Mouse (Mus musculus) midbrain, embryonic 14.5 days (tissue): ENCODE measurements at regions not wholly inside any gene's neighbourhood (a gene's known extent, or its start where the extent isn't known, plus 50 kb on each side); places are given as distances from the start of the nearest gene placed in this dataset.
A peak's percentile ranks its signal among the peaks of the same experiment; 100 is the strongest.

Experiments
- ATAC-seq: fragments of 200-750 bp; cut with Nextera tagmentation; 2 replicates; pipeline ENCODE4 v1.8.0; 2017; ENCODE audit warnings: moderate number of reproducible peaks, moderate library complexity; ENCODE audit not compliant: low FRiP score, low TSS enrichment
- DNase-seq: peaks from one replicate; pipeline ENCODE4 v3.0.0-alpha.2; 2015
- H3K27ac ChIP-seq: fragments of 300-500 bp; sonication (generic); replicated peaks from 2 replicates; pipeline ENCODE4 v1.5.1; 2014; ENCODE audit warnings: mild to moderate bottlenecking, low read depth, low read length, moderate library complexity
- H3K27me3 ChIP-seq: fragments of 300-500 bp; sonication (generic); 2 replicates; pipeline ENCODE4 v1.6.1; 2014; ENCODE audit warnings: low read length, control low read depth, mixed read lengths; ENCODE audit not compliant: control insufficient read depth, insufficient read depth
- H3K36me3 ChIP-seq: fragments of 300-500 bp; sonication (generic); 2 replicates; pipeline ENCODE4 v1.6.1; 2014; ENCODE audit warnings: low read length, control low read depth; ENCODE audit not compliant: control insufficient read depth, insufficient read depth
- H3K4me1 ChIP-seq: fragments of 300-500 bp; sonication (generic); 2 replicates; pipeline ENCODE4 v1.6.1; 2014; ENCODE audit warnings: mild to moderate bottlenecking, antibody characterized with exemption, low read length, control low read depth; ENCODE audit not compliant: control insufficient read depth, insufficient read depth
- H3K4me2 ChIP-seq: fragments of 300-500 bp; sonication (generic); 2 replicates; pipeline ENCODE4 v1.6.1; 2014; ENCODE audit warnings: mild to moderate bottlenecking, low read length, moderate library complexity
- H3K4me3 ChIP-seq: fragments of 300-500 bp; sonication (generic); replicated peaks from 2 replicates; pipeline ENCODE4 v1.5.1; 2014; ENCODE audit warnings: low read depth, low read length
- H3K9ac ChIP-seq: fragments of 300-500 bp; sonication (generic); replicated peaks from 2 replicates; pipeline ENCODE4 v1.6.1; 2014; ENCODE audit warnings: mild to moderate bottlenecking, low read length, moderate library complexity
- H3K9me3 ChIP-seq: fragments of 300-500 bp; sonication (generic); 2 replicates; pipeline ENCODE4 v1.6.1; 2016; ENCODE audit warnings: low read length, control low read depth, mixed read lengths; ENCODE audit not compliant: control insufficient read depth
- WGBS: fragments of 180-500 bp; shearing (Covaris S2); extraction: QIAGEN DNeasy Blood & Tissue Kit; methylation state at CpG from one replicate; pipeline ENCODE4 v1.1.7; 2014; 5-methylcytosine and 5-hydroxymethylcytosine counted together

GRCm38 (mm10) chr3:74945137-74945536 lies 219.7 kb downstream of the Zbbx start:
- H3K4me1 ChIP-seq, result no peaks in the 10 kb centered on the region
- no peak overlapping the region for H3K4me3 ChIP-seq
- no peak overlapping the region for H3K27ac ChIP-seq
- 89% methylated on average over 1 of the region's 1 CpGs for WGBS
- no peaks in the 10 kb centered on the region for H3K36me3 ChIP-seq
- no peak overlapping the region for H3K4me2 ChIP-seq
- H3K27me3 ChIP-seq, result no peaks in the 10 kb centered on the region
- no peaks in the 10 kb centered on the region for H3K9me3 ChIP-seq
- DNase-seq, result no peak
- no peak for ATAC-seq
- H3K9ac ChIP-seq, result no peak overlapping the region

- Histone ChIP-seq H3K4me3 (no peak overlapping the region), H3K27me3 (no peaks in the 10 kb centered on the region), H3K4me2 (no peak overlapping the region), H3K4me1 (no peaks in the 10 kb centered on the region), H3K36me3 (no peaks in the 10 kb centered on the region), H3K9me3 (no peaks in the 10 kb centered on the region), H3K27ac (no peak overlapping the region), H3K9ac (no peak overlapping the region)
- DNase-seq, result peak; percentile 66
- ATAC-seq, result peak; percentile 27; the same call in 1 of the 2 replicates
- WGBS, result 77% methylated on average over 2 of the region's 2 CpGs
Measured at GRCm38 (mm10) chr3:74921210-74921609, 243.6 kb downstream of the Zbbx start.

- H3K4me2 ChIP-seq, result no peak overlapping the region
- H3K27me3 ChIP-seq, result no peaks in the 10 kb centered on the region
- H3K27ac ChIP-seq, result no peak overlapping the region
- WGBS, result 54% methylated on average over 5 of the region's 5 CpGs
- no peak overlapping the region for H3K9ac ChIP-seq
- H3K4me3 ChIP-seq, result no peak overlapping the region
- DNase-seq, result peak; percentile 22
- no peaks in the 10 kb centered on the region for H3K9me3 ChIP-seq
- no peaks in the 10 kb centered on the region for H3K36me3 ChIP-seq
- no peaks in the 10 kb centered on the region for H3K4me1 ChIP-seq
- no peak; the same call in 1 of the 2 replicates for ATAC-seq
Measured at GRCm38 (mm10) chr3:74920512-74921178, 244.2 kb downstream of the Zbbx start.

- no peak overlapping the region for H3K27ac ChIP-seq
- no peaks in the 10 kb centered on the region for H3K27me3 ChIP-seq
- no peaks in the 10 kb centered on the region for H3K9me3 ChIP-seq
- no peak overlapping the region for H3K4me2 ChIP-seq
- no peak for DNase-seq
- no peak overlapping the region for H3K4me3 ChIP-seq
- no peak for ATAC-seq
- no peaks in the 10 kb centered on the region for H3K4me1 ChIP-seq
- no peaks in the 10 kb centered on the region for H3K36me3 ChIP-seq
- no peak overlapping the region for H3K9ac ChIP-seq
Measured at GRCm38 (mm10) chr3:74904177-74904576, 260.7 kb downstream of the Zbbx start.
